Mouse (Mus musculus): ENCODE results near the gene Chid1. TPM values are rescaled to one million over a fixed set of nuclear protein-coding genes. Genes with fewer than 3 reads are reported as not detected.
A peak's percentile ranks its signal among the peaks of the same experiment; 100 is the strongest.

Gene Chid1
- total and polyA plus RNA-seq, 2 experiments: 24.2 to 45.1 TPM

GRCm38 (mm10) chr7:141461521-141462332 lies 77.9 kb downstream of the Chid1 start:
- WGBS: 5% methylated on average over 59 of the region's 59 CpGs
- peaks cover 20% of the 10 kb centered on the region; the same call in 1 of the 2 replicates for H3K4me1 ChIP-seq (ENCODE audit: control insufficient read depth, insufficient read depth, low read length)
- peak overlapping the region; percentile 52 for H3K27ac ChIP-seq (replicated peaks; ENCODE audit: insufficient read depth, low read depth, low read length)
- TF ChIP-seq POLR2A (IDR thresholded peaks at IDR 0.05; ENCODE audit: extremely low read depth, insufficient read depth, low read length) (no peak), CTCF (IDR thresholded peaks at IDR 0.05; ENCODE audit: low read depth, low read length) (peak; percentile 27; the same call in 1 of the 2 replicates)
- H3K9ac ChIP-seq (ENCODE audit: low read depth, low read length): peak overlapping the region; percentile 70
- H3K4me3 ChIP-seq (ENCODE audit: insufficient read depth, low read depth, low read length): peak overlapping the region; percentile 68
- H3K27me3 ChIP-seq (ENCODE audit: control insufficient read depth, insufficient read depth, low read length): no peaks in the 10 kb centered on the region
- peaks cover 5% of the 10 kb centered on the region; the same call in 1 of the 2 replicates for H3K79me2 ChIP-seq (ENCODE audit: control insufficient read depth, insufficient read depth, low read length)
- no peak for DNase-seq (ENCODE audit: extremely low read depth, low read depth, low spot score)
- H3K36me3 ChIP-seq (ENCODE audit: control insufficient read depth, insufficient read depth, low read length): peaks cover 19% of the 10 kb centered on the region; the same call in 1 of the 2 replicates

GRCm38 (mm10) chr7:141460391-141461113 lies 79.1 kb downstream of the Chid1 start, which contains the start of gene Cracr2b:
Cracr2b (plus strand) TSS chr7:141461094.
- peaks cover 8% of the 10 kb centered on the region; the same call in 1 of the 2 replicates for H3K79me2 ChIP-seq (ENCODE audit: control insufficient read depth, insufficient read depth, low read length)
- peaks cover 19% of the 10 kb centered on the region; the same call in 1 of the 2 replicates for H3K36me3 ChIP-seq (ENCODE audit: control insufficient read depth, insufficient read depth, low read length)
- peak within 1 kb of the TSS; percentile 52 for H3K27ac ChIP-seq (replicated peaks; ENCODE audit: insufficient read depth, low read depth, low read length)
- peaks cover 22% of the 10 kb centered on the region; the same call in 1 of the 2 replicates for H3K4me1 ChIP-seq (ENCODE audit: control insufficient read depth, insufficient read depth, low read length)
- H3K9ac ChIP-seq (ENCODE audit: low read depth, low read length): peak within 1 kb of the TSS; percentile 70
- no peak for DNase-seq (ENCODE audit: extremely low read depth, low read depth, low spot score)
- TF ChIP-seq CTCF (IDR thresholded peaks at IDR 0.05; ENCODE audit: low read depth, low read length) (no peak), POLR2A (IDR thresholded peaks at IDR 0.05; ENCODE audit: extremely low read depth, insufficient read depth, low read length) (no peak)
- H3K4me3 ChIP-seq (ENCODE audit: insufficient read depth, low read depth, low read length): peak within 1 kb of the TSS; percentile 68
- H3K27me3 ChIP-seq (ENCODE audit: control insufficient read depth, insufficient read depth, low read length): no peaks in the 10 kb centered on the region
- WGBS: 71% methylated on average over 15 of the region's 15 CpGs

- TF ChIP-seq CTCF (IDR thresholded peaks at IDR 0.05; ENCODE audit: low read depth, low read length): no peak
- Histone ChIP-seq H3K4me1 (ENCODE audit: control insufficient read depth, insufficient read depth, low read length) (peaks cover 21% of the 10 kb centered on the region; the same call in 1 of the 2 replicates), H3K79me2 (ENCODE audit: control insufficient read depth, insufficient read depth, low read length) (peaks cover 8% of the 10 kb centered on the region; the same call in 1 of the 2 replicates), H3K27ac (replicated peaks; ENCODE audit: insufficient read depth, low read depth, low read length) (no peak overlapping the region), H3K27me3 (ENCODE audit: control insufficient read depth, insufficient read depth, low read length) (no peaks in the 10 kb centered on the region), H3K9ac (ENCODE audit: low read depth, low read length) (no peak overlapping the region), H3K4me3 (ENCODE audit: insufficient read depth, low read depth, low read length) (no peak overlapping the region), H3K36me3 (ENCODE audit: control insufficient read depth, insufficient read depth, low read length) (peaks cover 19% of the 10 kb centered on the region; the same call in 1 of the 2 replicates)
- WGBS: 81% methylated on average over 5 of the region's 5 CpGs
- DNase-seq (ENCODE audit: extremely low read depth, low read depth, low spot score): no peak
Measured at GRCm38 (mm10) chr7:141460001-141460390, 79.7 kb downstream of the Chid1 start.

GRCm38 (mm10) chr7:141459301-141459711 lies 80.4 kb downstream of the Chid1 start:
- TF ChIP-seq POLR2A (IDR thresholded peaks at IDR 0.05; ENCODE audit: extremely low read depth, insufficient read depth, low read length): no peak
- no peak for TF ChIP-seq CTCF (IDR thresholded peaks at IDR 0.05; ENCODE audit: low read depth, low read length)
- Histone ChIP-seq H3K36me3 (ENCODE audit: control insufficient read depth, insufficient read depth, low read length) (peaks cover 19% of the 10 kb centered on the region; the same call in 1 of the 2 replicates), H3K9ac (ENCODE audit: low read depth, low read length) (no peak overlapping the region), H3K4me1 (ENCODE audit: control insufficient read depth, insufficient read depth, low read length) (peaks cover 21% of the 10 kb centered on the region; the same call in 1 of the 2 replicates), H3K27me3 (ENCODE audit: control insufficient read depth, insufficient read depth, low read length) (no peaks in the 10 kb centered on the region), H3K4me3 (ENCODE audit: insufficient read depth, low read depth, low read length) (no peak overlapping the region), H3K79me2 (ENCODE audit: control insufficient read depth, insufficient read depth, low read length) (peaks cover 8% of the 10 kb centered on the region; the same call in 1 of the 2 replicates), H3K27ac (replicated peaks; ENCODE audit: insufficient read depth, low read depth, low read length) (no peak overlapping the region)
- DNase-seq (ENCODE audit: extremely low read depth, low read depth, low spot score): no peak
- WGBS: 91% methylated on average over 17 of the region's 17 CpGs

GRCm38 (mm10) chr7:141458661-141459060 lies 81.0 kb downstream of the Chid1 start:
- DNase-seq (ENCODE audit: extremely low read depth, low read depth, low spot score): no peak
- TF ChIP-seq CTCF (IDR thresholded peaks at IDR 0.05; ENCODE audit: low read depth, low read length) (no peak), POLR2A (IDR thresholded peaks at IDR 0.05; ENCODE audit: extremely low read depth, insufficient read depth, low read length) (no peak)

More at GRCm38 (mm10) chr7:141458661-141459060, 81.0 kb downstream of the Chid1 start:
- no peak overlapping the region for H3K4me3 ChIP-seq (ENCODE audit: insufficient read depth, low read depth, low read length)
- H3K27me3 ChIP-seq (ENCODE audit: control insufficient read depth, insufficient read depth, low read length): no peaks in the 10 kb centered on the region
- peaks cover 19% of the 10 kb centered on the region; the same call in 1 of the 2 replicates for H3K36me3 ChIP-seq (ENCODE audit: control insufficient read depth, insufficient read depth, low read length)
- no peak overlapping the region for H3K27ac ChIP-seq (replicated peaks; ENCODE audit: insufficient read depth, low read depth, low read length)
- peaks cover 21% of the 10 kb centered on the region; the same call in 1 of the 2 replicates for H3K4me1 ChIP-seq (ENCODE audit: control insufficient read depth, insufficient read depth, low read length)
- peaks cover 8% of the 10 kb centered on the region; the same call in 1 of the 2 replicates for H3K79me2 ChIP-seq (ENCODE audit: control insufficient read depth, insufficient read depth, low read length)
- H3K9ac ChIP-seq (ENCODE audit: low read depth, low read length): no peak overlapping the region
- WGBS: 90% methylated on average over 11 of the region's 11 CpGs
